Mouse (Mus musculus): ENCODE measurements around the gene Kalrn.

- no peak for TF ChIP-seq EP300 (IDR thresholded peaks at IDR 0.05; ENCODE audit: low read depth)
- no peak for TF ChIP-seq CTCF (IDR thresholded peaks at IDR 0.05; ENCODE audit: low read depth)
These were observed 34.6 kb downstream of the Kalrn start for GRCm38 (mm10) chr16:34538679-34539185.

Measured in heart, postnatal 0 days (tissue).